Mouse (Mus musculus) adrenal gland, adult 10 weeks (tissue): ENCODE data around the gene Dmrtc1c1. TPM values are rescaled to one million over a fixed set of nuclear protein-coding genes. Genes with fewer than 3 reads are reported as not detected.

Source experiments
- polyA plus RNA-seq: library from polyadenylated mRNA; stranded (reverse); fragments of 350-450 nt; fragmentation: Illumina TruSeq; extraction: RNeasy Lipid Tissue Mini Kit (QIAGEN cat#74804); gene quantifications from one replicate; pipeline ENCODE4 v1.2.3, GENCODE M21; 2014; ENCODE audit warnings: low read depth, low replicate concordance

Dmrtc1c1 gene
- not detected for polyA plus RNA-seq

DNA sequence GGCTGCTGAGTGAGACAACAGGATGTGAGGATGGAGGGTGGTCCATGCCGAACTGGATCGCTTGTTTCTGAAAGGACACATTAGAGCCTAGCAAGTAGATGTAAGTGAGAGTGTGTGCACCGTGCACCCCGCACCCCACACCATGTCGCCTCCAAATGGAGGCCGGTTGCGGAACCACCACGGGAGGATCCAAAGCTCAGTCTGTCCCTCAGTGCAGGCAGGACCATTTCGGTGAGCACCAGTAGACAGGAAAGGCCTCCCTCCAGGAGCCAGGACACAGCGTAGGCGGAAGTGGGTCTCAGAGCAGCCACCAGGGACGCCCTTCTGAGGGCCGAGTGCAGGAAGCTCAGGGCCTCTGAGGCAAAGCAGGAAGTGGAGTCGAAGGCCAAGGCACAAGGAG is at the start of gene Dmrtc1c1:
TSS of gene Dmrtc1c1 (plus strand) at position 301 of the 400 bp plus-strand sequence.

GRCm38 (mm10) chrX:102854516-102854915 is 51.8 kb downstream of the Dmrtc1c1 start, which contains the start of gene Dmrtc1c2:
Dmrtc1c2 (minus strand) TSS chrX:102854616.

Other genes with a start within 250 kb of the Dmrtc1c1 start
- gene Phka1, start 158.7 kb upstream of the Dmrtc1c1 start, polyA plus RNA-seq: 19.1 TPM
- gene Gm3880, start 116.0 kb upstream of the Dmrtc1c1 start, polyA plus RNA-seq: not detected
- not detected for gene Gm9112, start 95.3 kb upstream of the Dmrtc1c1 start, polyA plus RNA-seq
- not detected for gene Dmrtc1b, start 95.1 kb upstream of the Dmrtc1c1 start, polyA plus RNA-seq
- not detected for gene Dmrtc1c2, start 51.7 kb downstream of the Dmrtc1c1 start, polyA plus RNA-seq
- not detected for gene 1700031F05Rik, start 65.0 kb downstream of the Dmrtc1c1 start, polyA plus RNA-seq
- gene Dmrtc1a, start 105.7 kb downstream of the Dmrtc1c1 start, polyA plus RNA-seq: 2.8 TPM
- gene 1700011M02Rik, start 105.9 kb downstream of the Dmrtc1c1 start, polyA plus RNA-seq: not detected
- not detected for gene 1700018G05Rik, start 125.4 kb downstream of the Dmrtc1c1 start, polyA plus RNA-seq